Mouse (Mus musculus) activated CD4-positive, CD25-positive, alpha-beta regulatory T cell, adult 9 weeks (primary cell): ENCODE results near the gene Olfr171. TPM values are rescaled to one million over a fixed set of nuclear protein-coding genes. Genes with fewer than 3 reads are reported as not detected.

Experiments used
- polyA plus RNA-seq: library from polyadenylated mRNA; unstranded; fragments of 100-300 nt; shearing (Covaris generic); gene quantifications from one replicate; pipeline ENCODE4 v1.2.1, GENCODE M21; 2017

Olfr171 gene
- polyA plus RNA-seq = not detected

GRCm38 (mm10) chr16:19629816-19630215 is at the start of gene Olfr171:
TSS of gene Olfr171 (minus strand) at chr16:19629916.

DNA sequence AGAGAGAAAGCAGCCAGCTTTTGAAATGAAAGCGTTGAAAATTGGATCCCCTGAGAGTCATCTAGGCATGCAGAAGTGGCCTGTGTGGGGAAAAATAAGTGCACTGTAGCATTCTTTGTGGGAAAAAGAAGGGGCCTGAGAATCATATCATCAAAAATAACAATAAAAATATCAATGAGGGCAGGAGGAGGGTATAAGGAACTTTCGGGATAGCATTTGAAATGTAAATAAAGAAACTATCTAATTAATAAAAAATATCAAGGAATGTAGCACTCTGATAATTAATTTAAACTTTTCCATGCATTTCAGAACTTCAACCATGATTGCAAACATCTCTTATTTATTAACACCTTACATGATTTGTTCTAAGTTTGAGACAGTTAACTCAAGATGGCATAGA is 17.9 kb downstream of the Olfr171 start, which contains the start of gene Olfr170:
TSS of gene Olfr170 (minus strand) at position 101 of the 400 bp plus-strand sequence.

Other genes with a start within 250 kb of the Olfr171 start
- not detected for gene Olfr165, start 206.8 kb downstream of the Olfr171 start, polyA plus RNA-seq
- not detected for gene Olfr166, start 146.2 kb downstream of the Olfr171 start, polyA plus RNA-seq
- gene Olfr167, start 107.7 kb downstream of the Olfr171 start, polyA plus RNA-seq = not detected
- gene Olfr168, start 94.4 kb downstream of the Olfr171 start, polyA plus RNA-seq = not detected
- gene Olfr169, start 58.1 kb downstream of the Olfr171 start, polyA plus RNA-seq = not detected
- gene Olfr170, start 18.0 kb downstream of the Olfr171 start, polyA plus RNA-seq = not detected
- not detected for gene Lamp3, start 76.5 kb upstream of the Olfr171 start, polyA plus RNA-seq
- 18.0 TPM for gene B3gnt5, start 130.3 kb upstream of the Olfr171 start, polyA plus RNA-seq